Mouse (Mus musculus): Measurements from ENCODE around the gene 1700092M07Rik.
"Not testable (repeated sequence)": the region's sequence is repeated elsewhere in the genome, so short reads cannot be mapped to it uniquely, and the experiment has no call there.

- TF ChIP-seq GATA1 (IDR thresholded peaks at IDR 0.05; ENCODE audit: borderline replicate concordance, low read length); CTCF (IDR thresholded peaks at IDR 0.05; ENCODE audit: low read depth, low read length); GATA2 (IDR thresholded peaks at IDR 0.05; ENCODE audit: borderline replicate concordance, low read depth, low read length); TAL1 (conservative IDR thresholded peaks at IDR 0.05; ENCODE audit: low read depth, low read length): not testable (repeated sequence)
- TF ChIP-seq POLR2AphosphoS5 (IDR thresholded peaks at IDR 0.05; ENCODE audit: insufficient replicate concordance, low read depth, low read length): peak; percentile 45; the same call in 1 of the 2 replicates
These were observed 12.0 kb upstream of the 1700092M07Rik start for GRCm38 (mm10) chr19:8728335-8729099.

Data from G1E (cell line).